Mouse (Mus musculus) lung, embryonic 16.5 days (tissue): ENCODE data around the gene Tmem132c. TPM values are rescaled to one million over a fixed set of nuclear protein-coding genes. Genes with fewer than 3 reads are reported as not detected.

Source experiments
- ATAC-seq: fragments of 200-750 bp; cut with Nextera tagmentation; 2 replicates; pipeline ENCODE4 v1.8.0; 2017; ENCODE audit warnings: low read depth, mild to moderate bottlenecking, moderate library complexity
- H3K27ac ChIP-seq: fragments of 300-500 bp; sonication (generic); 2 replicates; pipeline ENCODE4 v1.5.1; 2014; ENCODE audit warnings: mild to moderate bottlenecking, control low read depth, low read length
- H3K27me3 ChIP-seq: fragments of 300-500 bp; sonication (generic); 2 replicates; pipeline ENCODE4 v1.6.1; 2014; ENCODE audit warnings: low read depth, low read length, mixed read lengths; ENCODE audit not compliant: control insufficient read depth, insufficient read depth
- H3K36me3 ChIP-seq: fragments of 300-500 bp; sonication (generic); 2 replicates; pipeline ENCODE4 v1.6.1; 2014; ENCODE audit warnings: low read length; ENCODE audit not compliant: control insufficient read depth, insufficient read depth
- H3K4me1 ChIP-seq: fragments of 300-500 bp; sonication (generic); replicated peaks from 2 replicates; pipeline ENCODE4 v1.6.1; 2014; ENCODE audit warnings: low read length, mixed read lengths; ENCODE audit not compliant: control insufficient read depth, insufficient read depth
- H3K4me2 ChIP-seq: fragments of 300-500 bp; sonication (generic); 2 replicates; pipeline ENCODE4 v1.6.1; 2014; ENCODE audit warnings: low read depth, low read length, control low read depth
- H3K4me3 ChIP-seq: fragments of 300-500 bp; sonication (generic); 2 replicates; pipeline ENCODE4 v1.5.1; 2014; ENCODE audit warnings: mild to moderate bottlenecking, low read length, control low read depth
- H3K9ac ChIP-seq: fragments of 300-500 bp; sonication (generic); 2 replicates; pipeline ENCODE4 v1.6.1; 2014; ENCODE audit warnings: low read length, control low read depth
- H3K9me3 ChIP-seq: fragments of 300-500 bp; sonication (generic); 2 replicates; pipeline ENCODE4 v1.6.1; 2016; ENCODE audit warnings: low read length; ENCODE audit not compliant: control insufficient read depth
- WGBS: fragments of 180-500 bp; shearing (Covaris S2); extraction: QIAGEN DNeasy Blood & Tissue Kit; methylation state at CpG from one replicate; pipeline ENCODE4 v1.1.7; 2014; 5-methylcytosine and 5-hydroxymethylcytosine counted together
- polyA plus RNA-seq: library from polyadenylated mRNA; unstranded; fragments of >200 nt; fragmentation: Nextera tagmentation; extraction: Ambion mirVana; gene quantifications from 2 replicates; pipeline ENCODE4 v1.2.1, GENCODE M21; 2015

Tmem132c gene
- polyA plus RNA-seq, 1 experiment from 2014 or later = 14.2 TPM

DNA sequence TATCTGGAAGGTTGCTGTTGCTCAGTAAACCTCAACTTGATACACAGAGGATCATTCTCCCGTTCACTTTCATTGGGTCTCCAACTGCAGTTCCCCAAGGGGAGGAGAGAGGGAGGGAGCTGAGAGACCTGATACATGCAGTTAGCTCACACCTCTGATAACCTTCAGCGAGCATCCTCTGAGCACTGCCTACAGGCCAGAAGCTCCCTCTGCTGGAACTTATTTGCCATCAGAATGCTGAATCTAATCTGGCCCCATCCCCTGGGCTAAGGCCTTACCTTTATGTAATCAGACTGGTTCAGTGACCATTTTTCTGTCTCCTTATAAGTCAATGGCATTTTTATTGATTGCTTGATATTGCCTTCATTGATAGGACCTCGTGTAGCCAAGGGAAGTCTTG lies 29.5 kb downstream of the Tmem132c start:
- no peaks in the 10 kb centered on the region for H3K9me3 ChIP-seq
- H3K27me3 ChIP-seq = no peaks in the 10 kb centered on the region
- H3K9ac ChIP-seq = no peak overlapping the region
- H3K36me3 ChIP-seq = peaks cover 3% of the 10 kb centered on the region; the same call in 1 of the 2 replicates
- H3K4me1 ChIP-seq = no peaks in the 10 kb centered on the region
- no peak overlapping the region for H3K27ac ChIP-seq
- 51% methylated on average over 3 of the region's 3 CpGs for WGBS
- H3K4me2 ChIP-seq = no peak overlapping the region
- H3K4me3 ChIP-seq = no peak overlapping the region
- no peak for ATAC-seq

DNA sequence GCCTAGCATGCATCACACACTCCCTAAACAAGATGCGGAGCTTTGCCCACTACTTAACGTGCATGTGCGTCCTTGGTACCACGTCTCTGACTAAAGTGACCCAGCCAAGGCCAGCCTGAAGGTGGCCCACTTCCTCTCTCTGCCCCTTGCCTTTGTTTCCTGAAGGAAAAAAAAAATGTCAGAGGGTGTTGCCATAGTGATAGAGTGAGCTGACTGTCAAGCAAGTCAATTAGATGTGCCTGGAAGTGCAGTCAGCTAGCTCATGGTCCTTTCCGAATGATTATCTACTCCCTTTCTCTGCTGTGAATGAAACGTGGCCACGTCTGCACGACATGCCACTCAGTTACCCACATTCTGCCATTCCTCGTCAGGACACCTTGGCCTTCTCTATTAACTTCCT lies 37.9 kb downstream of the Tmem132c start:
- no peak for ATAC-seq

DNA sequence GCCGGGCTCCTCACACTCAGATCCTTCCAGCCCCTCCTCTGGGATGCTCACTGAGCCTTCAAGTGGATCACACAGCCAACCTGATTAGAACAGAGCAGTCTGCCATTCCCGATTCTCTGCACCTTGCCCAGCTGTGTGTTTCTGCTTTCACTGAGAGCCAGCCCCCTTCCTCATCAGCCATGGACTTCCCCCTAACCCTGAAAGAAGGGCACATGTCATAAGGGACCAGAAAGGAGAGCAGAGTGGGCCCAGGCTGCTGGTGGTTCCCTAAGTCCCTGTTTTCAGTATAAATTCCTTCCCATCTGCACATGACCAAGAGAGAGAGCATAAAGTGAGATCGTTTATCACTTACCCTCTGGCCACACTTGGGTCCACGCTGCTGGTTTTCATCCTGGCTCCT lies 39.6 kb downstream of the Tmem132c start:
- Histone ChIP-seq H3K4me1 (peaks cover 11% of the 10 kb centered on the region), H3K9ac (no peak overlapping the region), H3K9me3 (no peaks in the 10 kb centered on the region), H3K4me3 (no peak overlapping the region), H3K4me2 (no peak overlapping the region), H3K36me3 (no peaks in the 10 kb centered on the region), H3K27ac (no peak overlapping the region), H3K27me3 (no peaks in the 10 kb centered on the region)
- ATAC-seq = no peak
- 58% methylated on average over 4 of the region's 4 CpGs for WGBS

More for the DNA sequence above, 37.9 kb downstream of the Tmem132c start:
- Histone ChIP-seq H3K27ac (no peak overlapping the region), H3K4me3 (no peak overlapping the region), H3K27me3 (no peaks in the 10 kb centered on the region), H3K9ac (no peak overlapping the region), H3K4me1 (peaks cover 11% of the 10 kb centered on the region), H3K4me2 (no peak overlapping the region), H3K9me3 (no peaks in the 10 kb centered on the region), H3K36me3 (no peaks in the 10 kb centered on the region)
- WGBS = 77% methylated on average over 9 of the region's 9 CpGs

DNA sequence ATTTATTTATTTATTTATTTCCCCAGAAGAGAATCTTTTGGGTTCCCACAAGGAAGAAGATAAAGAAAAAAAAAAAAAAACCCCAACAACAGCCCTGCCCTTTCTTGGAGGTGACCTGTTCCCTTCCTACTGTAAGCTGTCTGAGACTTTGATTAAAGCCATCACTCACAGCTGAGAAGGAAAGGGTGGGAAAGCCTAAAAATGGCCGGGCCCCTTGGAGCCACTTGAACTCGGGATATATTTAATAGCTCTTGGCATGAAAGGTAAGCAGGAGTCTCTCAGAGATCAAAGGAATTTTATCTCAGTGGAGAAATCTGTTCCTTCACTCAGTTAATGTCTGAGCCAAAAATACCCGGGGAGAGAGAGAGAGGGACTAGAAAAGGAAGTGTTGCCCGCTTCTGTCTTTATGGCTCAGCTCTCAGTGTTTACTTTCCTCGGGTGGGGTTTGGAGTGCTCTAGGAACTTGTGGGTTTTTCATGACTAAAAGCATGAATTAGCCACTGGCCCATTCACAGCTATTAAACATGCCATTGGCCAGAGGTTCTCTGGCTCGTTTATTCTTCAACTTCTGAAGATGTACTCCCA lies 41.0 kb downstream of the Tmem132c start:
- Histone ChIP-seq H3K9me3 (no peaks in the 10 kb centered on the region), H3K4me3 (no peak overlapping the region), H3K27me3 (no peaks in the 10 kb centered on the region), H3K4me2 (no peak overlapping the region), H3K9ac (no peak overlapping the region), H3K27ac (peak overlapping the region; percentile 53), H3K36me3 (no peaks in the 10 kb centered on the region), H3K4me1 (peaks cover 11% of the 10 kb centered on the region)
- WGBS = 5% methylated on average over 6 of the region's 6 CpGs
- peak; percentile 84 for ATAC-seq

DNA sequence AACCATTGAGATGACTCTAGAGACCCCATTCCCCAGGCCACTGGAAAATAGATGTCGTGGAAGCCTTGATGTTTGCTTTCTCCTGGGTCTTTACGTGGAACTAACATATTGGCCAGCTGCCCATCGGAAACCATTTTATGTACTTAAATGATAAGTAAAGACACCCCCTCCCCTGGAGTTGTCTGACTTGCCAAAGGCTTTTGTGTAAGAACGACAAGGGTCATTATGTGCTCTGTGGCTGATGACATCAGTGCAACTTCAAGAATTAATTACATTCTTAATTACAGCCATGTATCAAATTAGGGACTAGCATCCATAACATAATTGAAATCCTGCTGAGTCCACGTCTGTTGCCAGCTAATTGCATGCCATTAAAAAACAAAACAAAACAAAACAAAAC lies 45.3 kb downstream of the Tmem132c start:
- H3K4me1 ChIP-seq = peaks cover 22% of the 10 kb centered on the region
- 0 out of 2 replicates have a peak, but pooled peaks cover 2% of the 10 kb centered on the region for H3K36me3 ChIP-seq
- H3K27me3 ChIP-seq = no peaks in the 10 kb centered on the region
- peaks cover 4% of the 10 kb centered on the region for H3K9me3 ChIP-seq
- no peak overlapping the region for H3K9ac ChIP-seq
- H3K27ac ChIP-seq = no peak overlapping the region
- no peak overlapping the region for H3K4me2 ChIP-seq
- no peak overlapping the region for H3K4me3 ChIP-seq
- 39% methylated on average over 5 of the region's 5 CpGs for WGBS
- no peak for ATAC-seq

DNA sequence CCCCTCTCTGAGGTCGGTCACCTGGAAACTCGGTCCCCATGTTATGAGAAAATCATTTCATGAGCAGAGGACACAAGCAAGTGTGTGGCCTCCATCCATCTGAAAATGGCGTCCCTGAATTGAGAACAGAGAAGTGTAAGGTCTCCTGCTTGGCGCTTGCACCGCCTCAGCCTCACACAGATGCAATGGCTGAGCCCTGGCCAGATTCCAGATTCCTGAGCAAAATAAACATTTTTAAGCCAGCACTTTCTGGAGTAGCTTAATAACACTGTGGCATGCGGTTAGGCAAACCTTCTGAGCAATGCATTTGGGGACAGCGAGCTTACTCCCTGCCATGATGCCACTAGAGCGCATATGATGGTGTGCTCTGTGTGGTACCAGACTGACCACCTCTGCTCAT lies 48.1 kb downstream of the Tmem132c start:
- Histone ChIP-seq H3K4me2 (no peak overlapping the region), H3K4me1 (peaks cover 11% of the 10 kb centered on the region), H3K9me3 (peaks cover 6% of the 10 kb centered on the region), H3K4me3 (no peak overlapping the region), H3K9ac (no peak overlapping the region), H3K27me3 (no peaks in the 10 kb centered on the region), H3K36me3 (0 out of 2 replicates have a peak, but pooled peaks cover 2% of the 10 kb centered on the region), H3K27ac (no peak overlapping the region)
- 82% methylated on average over 8 of the region's 8 CpGs for WGBS
- no peak for ATAC-seq

DNA sequence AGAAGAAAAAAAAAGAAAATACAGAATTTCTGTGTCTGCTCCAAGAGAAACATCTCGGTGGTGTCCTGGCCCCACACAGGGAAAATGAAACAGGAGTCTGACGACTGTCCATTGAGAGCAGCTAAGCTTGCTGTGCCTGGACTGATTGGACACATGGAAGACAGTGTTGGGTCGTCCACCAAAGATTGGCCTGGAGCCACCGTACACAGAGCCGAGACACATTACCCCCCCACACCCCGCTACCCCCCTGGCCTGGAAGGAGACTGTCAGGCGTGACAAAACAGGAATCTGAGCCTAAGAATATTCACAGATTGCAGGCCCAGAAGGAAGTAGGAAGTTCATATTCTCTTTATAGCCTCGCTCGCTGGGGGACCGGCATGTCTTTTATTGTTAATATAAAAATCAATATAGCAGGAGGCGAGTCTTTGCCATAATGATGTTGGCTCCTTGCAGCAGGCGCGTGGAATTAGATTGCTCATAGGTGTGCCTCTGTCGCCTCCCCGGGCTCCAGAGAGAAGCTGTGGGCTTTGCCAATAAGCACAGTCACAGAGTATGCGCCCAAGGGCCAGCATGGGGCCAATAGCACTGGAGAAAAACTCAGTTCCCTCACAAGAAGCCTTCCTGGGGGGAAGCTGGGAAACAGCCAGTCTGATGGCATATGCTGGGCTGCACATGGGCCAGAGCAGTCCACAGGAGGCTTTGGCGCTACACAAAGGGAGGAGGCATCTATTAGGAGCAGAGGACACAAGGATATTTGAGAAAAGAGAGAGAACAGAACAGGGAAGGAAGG lies 49.0 kb downstream of the Tmem132c start:
- Histone ChIP-seq H3K27ac (peak overlapping the region; percentile 79), H3K9me3 (peaks cover 6% of the 10 kb centered on the region), H3K4me1 (peaks cover 13% of the 10 kb centered on the region), H3K4me2 (peak overlapping the region; percentile 18; the same call in 1 of the 2 replicates), H3K4me3 (no peak overlapping the region), H3K36me3 (0 out of 2 replicates have a peak, but pooled peaks cover 2% of the 10 kb centered on the region), H3K27me3 (no peaks in the 10 kb centered on the region), H3K9ac (peak overlapping the region; percentile 41; the same call in 1 of the 2 replicates)
- 50% methylated on average over 17 of the region's 17 CpGs for WGBS
- ATAC-seq = peak; percentile 89

DNA sequence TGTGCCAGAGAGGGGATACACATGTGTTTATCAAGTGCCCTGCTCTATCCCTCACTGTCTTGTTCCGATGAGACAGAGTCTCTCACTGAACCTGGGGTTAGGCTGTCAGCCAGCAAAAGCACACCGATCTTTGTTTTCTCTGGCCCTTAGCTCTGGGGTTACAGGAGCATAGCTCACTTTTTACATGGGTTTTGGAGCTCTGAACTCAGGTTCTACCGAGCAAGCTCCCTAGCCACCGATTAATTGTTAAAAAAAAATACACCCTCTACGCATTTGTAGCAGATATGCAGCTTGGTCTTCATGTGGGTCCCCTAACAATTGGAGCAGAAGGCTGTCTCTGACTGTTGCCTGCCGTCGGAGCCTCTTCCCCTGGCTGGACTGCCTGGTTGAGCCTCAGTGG lies 50.0 kb downstream of the Tmem132c start:
- H3K4me1 ChIP-seq = peaks cover 13% of the 10 kb centered on the region
- WGBS = 69% methylated on average over 7 of the region's 7 CpGs
- H3K36me3 ChIP-seq = 0 out of 2 replicates have a peak, but pooled peaks cover 2% of the 10 kb centered on the region
- no peak overlapping the region for H3K27ac ChIP-seq
- no peak overlapping the region for H3K9ac ChIP-seq
- peaks cover 6% of the 10 kb centered on the region for H3K9me3 ChIP-seq
- no peak for ATAC-seq
- no peak overlapping the region for H3K4me3 ChIP-seq
- H3K4me2 ChIP-seq = no peak overlapping the region
- no peaks in the 10 kb centered on the region for H3K27me3 ChIP-seq

DNA sequence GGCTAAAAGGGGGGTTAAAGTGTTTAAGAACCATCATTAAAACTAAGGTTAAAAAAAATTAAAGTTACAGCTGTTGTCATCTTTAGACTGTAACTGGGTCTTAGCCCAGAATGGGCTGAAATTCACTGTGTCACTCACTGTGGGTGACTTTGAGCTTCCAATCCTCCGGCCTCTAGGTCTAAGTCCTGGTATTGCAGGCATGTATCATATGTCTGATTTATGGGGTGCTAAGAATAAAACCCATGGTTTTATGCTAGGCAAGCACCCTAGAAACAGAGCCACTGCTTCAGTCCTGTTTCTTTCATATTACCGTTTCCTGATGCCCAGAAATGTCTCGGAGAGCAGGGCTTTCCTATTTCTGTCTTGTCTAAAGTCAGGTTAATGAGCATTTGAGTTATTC lies 52.1 kb downstream of the Tmem132c start:
- ATAC-seq = 0 out of 2 replicates have a peak, but pooled peaks have one; percentile 18
- Histone ChIP-seq H3K27ac (no peak overlapping the region), H3K27me3 (no peaks in the 10 kb centered on the region), H3K4me3 (no peak overlapping the region), H3K9me3 (peaks cover 6% of the 10 kb centered on the region), H3K4me1 (peaks cover 16% of the 10 kb centered on the region), H3K4me2 (no peak overlapping the region), H3K9ac (no peak overlapping the region), H3K36me3 (0 out of 2 replicates have a peak, but pooled peaks cover 2% of the 10 kb centered on the region)
- 66% methylated on average over 3 of the region's 3 CpGs for WGBS
